Mouse (Mus musculus): ENCODE measurements around the gene Wdr31.

Gene Wdr31

DNA sequence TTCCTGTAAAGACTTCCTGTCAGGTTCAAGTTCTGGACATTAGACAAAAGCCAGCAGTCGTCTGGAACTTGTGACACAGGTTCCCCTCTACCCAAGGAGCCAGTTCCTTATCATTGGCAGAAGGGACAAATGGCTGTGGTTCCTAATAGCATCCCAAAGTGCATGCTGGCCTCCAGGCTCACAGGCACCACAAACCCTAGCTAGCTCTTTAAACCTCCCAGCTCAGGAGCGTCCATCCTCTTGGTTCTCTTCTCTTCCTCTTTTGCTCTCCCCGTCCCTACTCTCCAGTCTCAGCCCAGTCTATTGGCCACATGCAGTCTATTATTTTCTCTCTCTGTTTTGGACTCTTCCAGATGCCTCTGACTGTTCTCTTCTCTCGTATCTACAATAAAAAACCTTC lies 30.9 kb downstream of the Wdr31 start:
- 71% methylated on average over 4 of the region's 4 CpGs for WGBS

DNA sequence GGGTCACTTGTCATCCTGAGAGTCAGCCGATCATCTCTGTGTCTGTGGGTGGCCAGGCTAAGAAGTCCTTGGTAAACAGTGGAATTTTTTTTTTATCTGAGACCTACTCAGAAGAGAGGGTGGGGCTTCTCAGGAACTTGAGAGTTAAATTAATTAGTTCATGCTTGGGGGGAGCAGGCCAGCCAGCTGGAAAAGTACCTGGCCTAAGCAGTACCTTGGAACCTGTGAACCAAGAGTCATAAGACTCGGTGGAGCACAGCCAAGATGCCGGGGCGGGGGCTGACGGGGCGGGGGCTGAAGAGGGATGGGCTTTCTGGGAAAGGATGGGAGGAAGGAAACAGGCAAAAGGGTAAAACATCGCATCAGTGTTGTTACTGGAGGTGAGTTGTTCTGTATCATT lies 32.8 kb downstream of the Wdr31 start:
- WGBS, result 88% methylated on average over 7 of the region's 7 CpGs

DNA sequence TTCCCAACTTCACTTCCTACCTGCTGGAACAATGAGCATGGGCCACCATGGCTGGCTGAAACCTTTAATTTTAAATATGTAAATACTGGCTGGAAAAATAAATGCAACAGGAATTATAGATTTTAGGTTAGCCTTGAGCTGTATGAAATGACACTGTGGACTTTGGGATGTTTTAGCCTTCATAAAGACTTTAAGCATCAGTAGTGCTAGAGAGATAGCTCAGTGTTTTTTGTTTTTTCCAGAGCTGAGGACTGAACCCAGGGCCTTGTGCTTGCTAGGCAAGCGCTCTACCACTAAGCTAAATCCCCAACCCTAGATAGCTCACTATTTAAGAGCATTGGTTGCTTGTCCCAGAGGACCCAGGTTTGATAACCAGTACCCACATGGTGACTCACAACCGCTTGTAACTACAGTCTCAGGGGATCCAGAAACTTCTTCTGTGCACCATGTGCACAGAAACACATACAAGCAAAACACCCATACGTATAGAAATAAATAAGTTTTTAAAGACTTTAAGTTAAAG lies 33.4 kb downstream of the Wdr31 start:
- 98% methylated on average over 3 of the region's 3 CpGs for WGBS

DNA sequence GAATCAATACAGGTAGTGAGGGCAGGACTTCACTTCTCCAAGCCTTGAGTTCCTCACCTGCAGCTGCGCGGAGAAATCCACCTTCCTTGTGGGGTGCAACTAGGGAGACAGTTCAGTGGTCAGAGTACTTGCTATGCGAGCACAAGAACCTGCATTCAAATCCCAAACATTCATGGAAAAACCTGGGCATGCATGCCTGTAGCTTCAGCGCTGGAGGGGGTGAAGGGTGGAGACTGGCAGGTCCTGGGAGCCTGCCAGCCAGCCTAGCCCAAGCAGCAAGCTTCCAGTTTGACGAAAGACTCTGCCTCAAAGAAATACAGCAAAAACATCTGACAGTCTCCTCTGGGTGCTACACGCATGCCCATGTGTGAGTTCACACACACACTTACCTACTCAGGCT lies 35.6 kb downstream of the Wdr31 start, which contains the start of gene Rnf183:
TSS of gene Rnf183 (minus strand) at position 172 of the 400 bp plus-strand sequence.
- WGBS, result 87% methylated on average over 6 of the region's 6 CpGs

DNA sequence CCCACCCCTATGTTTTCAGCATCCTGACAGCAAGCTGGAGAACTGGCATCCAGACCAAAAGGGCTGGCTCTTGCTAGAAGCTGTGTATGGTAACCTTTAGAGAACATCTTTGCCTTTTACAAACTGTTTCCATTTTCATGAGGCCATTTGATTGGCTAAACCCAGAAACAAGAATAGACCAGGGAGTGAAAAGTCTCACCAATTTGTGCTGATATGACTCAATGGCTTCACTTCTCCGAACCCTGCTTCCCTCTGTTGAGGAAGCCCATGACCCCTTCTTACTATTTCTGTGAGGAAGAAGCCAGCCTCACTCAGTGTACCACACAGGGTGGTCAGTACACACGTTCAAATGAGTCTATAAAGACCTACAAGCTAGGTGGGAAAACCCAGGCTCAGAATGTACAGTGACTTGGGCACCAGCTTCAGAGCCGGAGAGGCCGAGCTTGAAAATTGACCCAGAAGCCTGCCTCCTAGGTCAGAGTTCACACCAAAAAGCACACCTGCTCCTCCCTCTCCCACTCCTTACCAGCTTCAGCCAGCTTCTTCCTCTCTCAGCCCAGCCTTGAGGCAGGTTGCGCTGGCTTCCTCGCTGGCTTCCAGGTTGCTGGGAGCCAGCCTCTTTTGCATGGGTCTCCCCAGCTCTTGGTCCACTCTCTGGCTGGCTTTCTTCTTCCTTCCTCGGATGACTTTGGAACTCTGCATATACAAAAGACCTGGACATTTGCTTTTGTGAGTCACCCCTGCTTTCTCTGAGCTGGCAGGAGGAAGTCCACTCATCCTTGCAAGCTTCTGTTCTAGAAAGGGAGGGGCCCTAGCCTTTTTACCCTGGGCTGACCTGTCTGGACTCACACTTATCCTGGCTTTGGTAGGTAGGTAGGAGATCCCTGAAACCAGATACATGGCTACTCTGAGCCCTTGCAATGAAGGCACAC lies 36.5 kb downstream of the Wdr31 start:
- 83% methylated on average over 7 of the region's 7 CpGs for WGBS

DNA sequence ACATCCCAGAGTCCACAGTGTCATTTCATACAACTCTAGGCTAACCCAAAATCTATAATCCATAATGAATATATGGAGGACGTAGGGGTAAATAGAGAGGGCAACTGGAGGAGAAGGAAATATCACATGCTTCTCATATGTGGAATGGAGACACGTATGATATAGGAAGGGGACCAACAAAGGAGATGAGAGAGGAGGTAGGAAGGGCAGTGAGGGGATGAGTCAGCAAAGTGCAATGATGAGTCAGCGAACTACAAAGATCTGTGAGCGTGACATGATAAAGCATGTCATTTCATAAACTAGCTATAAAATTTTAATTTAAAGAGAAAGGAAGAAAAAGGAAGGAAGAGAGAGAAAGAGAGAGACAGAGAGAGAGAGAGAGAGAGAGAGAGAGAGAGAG lies 39.2 kb downstream of the Wdr31 start:
- WGBS, result 78% methylated on average over 4 of the region's 4 CpGs

DNA sequence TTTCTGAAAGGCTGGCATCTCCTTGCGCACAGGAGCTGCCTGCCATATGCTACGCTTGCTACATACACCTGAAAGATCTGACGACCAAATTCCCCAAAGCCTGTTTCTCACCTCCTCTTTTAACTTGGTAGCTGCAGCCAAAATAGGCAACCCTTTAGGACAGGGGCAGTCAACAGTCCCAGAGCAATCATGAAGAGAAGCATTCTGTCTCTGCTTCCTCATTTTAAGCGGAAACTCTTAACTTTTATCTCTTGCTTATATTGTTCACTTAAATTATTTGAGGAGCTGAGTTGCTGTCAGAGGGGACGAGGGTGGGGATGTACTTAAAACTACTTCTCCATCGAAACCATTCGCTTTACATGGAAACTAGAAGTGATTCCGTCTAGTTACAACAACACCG lies 41.1 kb downstream of the Wdr31 start:
- 91% methylated on average over 9 of the region's 9 CpGs for WGBS

DNA sequence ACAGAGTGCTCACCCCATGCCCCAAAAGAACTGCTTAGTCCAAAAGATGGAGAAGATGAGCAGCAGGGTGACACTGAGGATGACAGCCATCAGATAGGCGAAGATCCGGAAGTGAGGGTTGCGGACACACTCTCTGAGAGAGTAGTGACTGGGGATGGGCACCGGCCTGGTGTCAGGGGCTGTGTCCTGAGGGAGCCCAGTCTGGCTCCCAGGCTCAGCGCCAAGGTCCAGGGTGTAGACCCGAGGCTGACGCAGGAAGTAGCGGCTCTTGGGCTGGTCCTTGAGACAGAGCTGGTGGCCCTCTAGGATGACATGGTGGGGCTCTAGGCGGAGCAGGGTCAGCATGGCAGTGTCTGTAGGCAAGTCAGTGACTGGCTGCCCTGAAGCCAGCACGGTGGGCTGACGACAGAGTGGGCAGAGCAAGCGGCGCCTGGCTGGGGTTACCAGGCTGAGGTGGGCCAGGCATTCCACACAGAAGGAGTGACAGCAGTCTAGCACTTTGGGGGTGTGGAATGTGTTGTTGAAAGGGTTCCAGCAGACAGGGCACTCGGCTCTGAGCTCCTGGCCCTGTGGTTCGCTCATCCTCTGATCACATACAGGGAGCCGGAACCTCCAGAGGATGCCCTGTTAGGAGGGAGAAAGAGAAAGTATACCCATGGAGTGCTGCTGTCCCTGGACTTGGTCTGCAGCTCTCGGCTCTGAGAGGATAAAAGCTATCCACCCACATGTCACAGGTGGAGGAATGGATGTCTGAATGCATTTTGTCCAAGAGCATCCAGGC lies 42.5 kb downstream of the Wdr31 start:
- WGBS, result 75% methylated on average over 17 of the region's 17 CpGs

DNA sequence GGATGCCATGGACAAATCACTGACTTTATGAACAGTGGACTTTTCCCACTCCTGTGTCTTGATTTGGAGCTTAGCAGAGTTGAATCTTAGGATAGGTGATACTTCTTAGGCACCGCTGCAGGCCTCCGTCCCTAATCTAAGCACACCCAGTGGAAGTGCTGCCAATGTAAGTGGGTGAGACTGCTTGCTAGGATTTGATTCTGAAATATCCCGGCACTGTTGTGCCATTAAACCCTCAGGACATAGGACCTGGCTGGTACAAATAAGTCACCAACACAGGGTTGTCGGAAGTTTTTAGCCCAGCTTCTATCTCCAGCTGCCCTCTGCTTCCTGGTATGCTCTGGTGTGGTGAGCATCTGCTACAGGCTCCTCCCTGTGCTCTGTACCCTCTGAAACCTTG lies 44.8 kb downstream of the Wdr31 start:
- 85% methylated on average over 4 of the region's 4 CpGs for WGBS

DNA sequence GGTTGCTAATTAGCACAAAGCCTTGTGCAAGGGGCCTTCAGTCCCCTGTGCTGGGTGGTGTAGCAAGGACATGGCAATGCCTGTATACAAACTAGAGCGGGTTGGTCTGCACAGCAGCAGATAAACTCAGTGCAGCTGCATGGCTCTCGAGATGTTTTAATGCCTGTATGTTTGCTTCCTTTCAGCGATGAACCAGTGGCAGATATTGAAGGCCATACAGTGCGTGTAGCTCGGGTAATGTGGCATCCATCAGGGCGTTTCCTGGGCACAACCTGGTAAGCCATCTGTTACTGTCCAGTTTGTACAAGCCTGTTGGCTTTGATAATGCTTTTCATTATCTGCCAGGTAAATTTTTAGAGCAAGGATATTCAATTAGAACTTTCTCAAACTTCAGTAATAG lies 51.6 kb downstream of the Wdr31 start:
- 87% methylated on average over 6 of the region's 6 CpGs for WGBS

DNA sequence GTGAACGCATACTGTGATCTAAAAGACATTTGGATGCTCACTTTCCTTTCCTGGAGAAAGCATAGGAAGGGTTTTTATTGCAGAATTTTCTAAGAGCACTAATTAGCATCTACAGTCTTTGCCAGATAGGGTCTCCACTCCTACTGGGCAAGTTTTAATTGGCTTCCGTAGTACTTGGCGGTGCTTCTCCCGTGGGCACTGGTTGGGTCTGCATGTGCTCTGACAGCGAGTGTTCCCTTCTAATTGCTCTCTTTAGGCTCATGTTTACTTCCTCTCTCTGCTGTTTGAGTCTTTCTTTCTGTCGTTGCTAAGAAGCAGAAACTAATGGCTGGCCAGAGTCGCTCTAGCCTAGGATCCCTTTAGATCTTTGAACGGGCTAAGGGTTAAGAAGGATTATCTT lies 52.2 kb downstream of the Wdr31 start:
- WGBS, result 48% methylated on average over 8 of the region's 8 CpGs

DNA sequence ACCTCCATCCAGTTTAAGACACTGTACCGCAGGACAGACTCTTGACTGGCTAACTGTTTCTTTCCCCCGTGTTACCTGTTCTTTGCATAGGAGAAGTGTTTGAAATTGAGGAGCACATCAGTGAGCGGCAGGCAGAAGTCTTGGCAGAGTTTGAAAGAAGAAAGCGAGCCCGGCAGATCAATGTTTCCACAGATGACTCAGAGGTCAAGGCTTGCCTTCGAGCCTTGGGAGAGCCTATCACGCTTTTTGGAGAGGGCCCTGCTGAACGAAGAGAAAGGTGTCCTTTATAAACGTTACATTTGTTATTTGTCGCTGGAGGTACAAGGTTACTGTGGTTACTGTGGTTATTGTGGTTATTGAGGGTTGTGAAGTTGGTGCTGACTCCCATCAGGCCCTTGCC lies 59.1 kb downstream of the Wdr31 start:
- 92% methylated on average over 10 of the region's 10 CpGs for WGBS

DNA sequence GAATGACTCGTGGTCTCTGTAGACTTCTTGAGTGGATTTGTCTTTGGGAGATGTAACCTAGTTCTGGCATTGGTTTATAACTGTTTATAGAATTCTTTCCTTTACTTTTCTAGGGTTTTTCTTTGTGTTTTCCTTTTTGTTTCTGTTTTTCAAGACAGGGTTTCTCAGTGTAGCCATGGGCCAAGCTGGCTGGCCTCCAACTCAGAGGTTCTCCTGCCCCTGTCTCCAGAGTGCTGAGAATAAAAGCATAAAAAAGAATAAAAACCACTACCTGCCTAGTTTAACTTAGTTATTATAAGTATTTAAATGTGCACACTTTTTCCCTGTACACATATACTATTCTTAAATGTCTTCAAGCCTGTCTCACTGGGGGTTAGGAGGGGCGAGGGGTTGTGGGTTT lies 60.4 kb downstream of the Wdr31 start:
- 86% methylated on average over 2 of the region's 2 CpGs for WGBS

DNA sequence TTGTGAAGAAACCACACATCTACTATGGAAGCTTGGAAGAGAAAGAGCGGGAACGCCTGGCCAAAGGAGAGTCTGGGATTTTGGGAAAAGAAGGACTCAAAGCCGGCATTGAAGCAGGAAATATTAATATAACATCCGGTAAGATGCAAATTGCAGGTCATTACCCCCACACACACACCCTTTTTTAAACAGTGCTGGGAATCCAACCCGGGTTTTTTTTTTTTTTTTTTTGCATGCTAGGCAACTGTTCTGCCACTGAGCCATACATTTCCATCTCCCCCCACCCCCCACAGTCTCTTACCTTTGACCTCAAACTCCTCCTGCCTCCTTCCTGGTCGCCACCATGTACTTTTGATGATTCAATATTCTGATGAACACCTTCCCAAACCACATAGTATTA lies 61.1 kb downstream of the Wdr31 start:
- 26% methylated on average over 6 of the region's 6 CpGs for WGBS

DNA sequence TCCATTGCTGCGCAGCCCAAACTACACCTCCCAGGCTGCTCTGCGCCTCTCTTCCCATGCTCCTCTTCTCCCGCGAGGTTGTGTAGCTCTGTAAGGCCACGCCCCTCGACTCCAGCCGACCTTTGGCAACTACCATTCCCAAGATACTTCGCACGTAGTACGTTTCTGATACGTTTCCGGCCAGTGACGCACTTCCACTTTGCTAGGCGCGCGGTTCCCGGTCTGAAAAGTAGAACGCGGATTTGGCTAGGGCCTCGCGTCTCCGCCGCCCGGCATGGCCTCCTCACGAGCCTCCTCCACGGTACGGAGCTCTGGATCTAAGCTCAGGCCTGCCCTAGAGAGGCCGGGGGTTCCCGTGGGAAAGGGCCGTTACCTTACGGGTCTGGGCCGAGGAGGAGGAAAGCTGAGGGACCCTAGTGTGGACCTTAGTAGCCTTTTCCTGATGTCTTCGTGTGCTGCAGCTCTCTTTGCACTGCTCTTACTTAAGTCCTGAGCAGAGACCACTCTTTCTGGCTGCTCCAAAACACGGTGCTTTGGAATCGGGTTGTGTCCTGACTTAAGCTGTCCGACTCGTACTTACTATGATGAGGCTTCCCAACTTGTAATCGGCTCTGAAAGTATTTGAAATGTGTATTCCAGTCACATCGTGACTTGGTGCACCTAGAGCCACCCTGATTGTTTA lies 62.0 kb downstream of the Wdr31 start, which contains the start of the genes Cdc26 and Prpf4:
TSS of gene Cdc26 (minus strand) at position 42 of the 682 bp plus-strand sequence.
TSS of gene Prpf4 (plus strand) at position 197 of the 682 bp plus-strand sequence.
- under 1% methylated on average over 39 of the region's 39 CpGs for WGBS

DNA sequence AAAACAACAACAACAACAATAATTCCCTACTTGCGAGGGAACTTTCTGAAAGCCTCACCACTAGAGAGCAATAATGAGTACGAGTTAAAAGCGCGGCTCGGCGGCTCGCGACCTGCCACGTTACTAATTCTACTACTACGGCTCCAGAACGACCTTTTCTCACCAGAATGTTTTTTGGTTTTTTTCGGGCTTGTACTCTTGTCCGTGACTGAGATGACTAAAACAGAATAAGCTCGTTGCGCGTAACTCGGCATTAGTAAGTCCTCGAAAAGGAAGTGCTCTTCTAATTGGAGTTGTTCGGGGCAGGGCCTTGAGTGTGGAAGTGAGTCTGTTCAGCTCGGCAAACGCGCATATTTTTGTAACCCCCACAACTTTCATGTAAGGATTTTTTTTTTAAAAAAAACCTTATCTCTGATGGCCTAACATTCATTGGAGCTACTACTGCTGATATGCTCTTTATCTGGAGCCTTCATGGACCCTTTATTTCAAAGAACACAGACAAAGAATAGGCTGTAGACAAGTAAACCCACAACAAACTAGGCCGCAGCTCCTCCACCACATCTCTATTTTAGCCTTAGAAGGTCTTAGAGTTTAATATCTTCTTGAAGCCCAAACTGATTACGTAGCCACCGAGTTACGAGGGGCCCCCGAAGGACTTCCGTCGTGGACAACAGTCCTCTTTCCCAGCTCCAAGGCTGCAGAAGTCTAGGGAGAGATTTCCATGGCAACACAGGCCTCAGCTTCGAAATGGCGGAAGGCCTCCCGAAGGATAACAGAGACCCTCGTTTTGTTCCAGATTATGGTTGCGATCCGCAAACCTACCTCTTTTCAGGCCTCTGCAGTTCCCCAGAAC lies 62.7 kb downstream of the Wdr31 start:
- under 1% methylated on average over 35 of the region's 35 CpGs for WGBS

DNA sequence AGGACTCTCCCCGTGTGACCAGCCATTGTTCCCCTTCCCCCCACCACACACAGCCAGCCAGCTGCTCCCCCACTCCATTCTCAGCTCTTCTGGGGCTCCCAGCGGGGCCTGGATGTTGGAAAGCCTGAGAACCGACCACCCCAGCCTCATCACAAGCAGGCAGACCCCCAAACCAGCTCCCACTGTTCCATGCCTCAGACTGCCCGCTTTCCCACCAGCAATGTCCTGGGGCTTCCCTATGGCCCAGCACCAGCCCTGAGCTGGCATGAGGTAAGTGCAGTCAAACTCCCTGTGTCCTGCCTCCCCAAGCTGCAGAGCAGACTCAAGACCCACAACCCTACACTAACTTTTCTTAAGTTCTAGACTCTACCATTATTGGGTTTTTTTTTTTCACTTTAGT lies 64.6 kb downstream of the Wdr31 start:
- WGBS, result 71% methylated on average over 4 of the region's 4 CpGs

DNA sequence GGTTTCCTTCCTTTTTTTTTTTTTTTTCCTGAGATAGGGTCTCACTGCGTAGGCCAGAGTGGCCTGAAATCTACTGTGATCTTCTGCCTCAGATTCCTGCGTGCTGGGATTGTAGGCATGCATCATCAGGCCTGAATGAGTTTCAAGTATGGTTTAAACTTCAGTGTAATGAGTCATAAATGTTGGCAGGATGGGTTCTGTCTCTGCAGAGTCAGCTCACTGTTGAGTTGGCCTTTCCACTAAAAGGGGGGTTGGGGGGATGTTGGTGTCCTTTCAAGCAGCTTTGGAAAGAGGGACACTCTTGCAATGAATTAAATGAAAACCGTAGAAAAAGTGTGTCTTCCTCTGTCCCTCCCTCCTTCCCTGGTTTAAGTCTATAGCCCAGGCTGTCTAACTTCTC lies 71.7 kb downstream of the Wdr31 start:
- WGBS, result 54% methylated on average over 3 of the region's 3 CpGs
